Mouse (Mus musculus): ENCODE measurements at regions not wholly inside any gene's neighbourhood (a gene's known extent, or its start where the extent isn't known, plus 50 kb on each side); places are given as distances from the start of the nearest gene placed in this dataset.
"Not testable (repeated sequence)": the region's sequence is repeated elsewhere in the genome, so short reads cannot be mapped to it uniquely, and the experiment has no call there.

GRCm38 (mm10) chr17:29430401-29430800 is 60.2 kb upstream of the Pim1 start:
- no peak for DNase-seq (ENCODE audit: extremely low spot score in 1 of 2, low spot score in 1 of 2)

- DNase-seq (ENCODE audit: extremely low spot score in 1 of 2, low spot score in 1 of 2): no peak
Measured at GRCm38 (mm10) chr17:29430806-29431205, 59.7 kb upstream of the Pim1 start.

DNA sequence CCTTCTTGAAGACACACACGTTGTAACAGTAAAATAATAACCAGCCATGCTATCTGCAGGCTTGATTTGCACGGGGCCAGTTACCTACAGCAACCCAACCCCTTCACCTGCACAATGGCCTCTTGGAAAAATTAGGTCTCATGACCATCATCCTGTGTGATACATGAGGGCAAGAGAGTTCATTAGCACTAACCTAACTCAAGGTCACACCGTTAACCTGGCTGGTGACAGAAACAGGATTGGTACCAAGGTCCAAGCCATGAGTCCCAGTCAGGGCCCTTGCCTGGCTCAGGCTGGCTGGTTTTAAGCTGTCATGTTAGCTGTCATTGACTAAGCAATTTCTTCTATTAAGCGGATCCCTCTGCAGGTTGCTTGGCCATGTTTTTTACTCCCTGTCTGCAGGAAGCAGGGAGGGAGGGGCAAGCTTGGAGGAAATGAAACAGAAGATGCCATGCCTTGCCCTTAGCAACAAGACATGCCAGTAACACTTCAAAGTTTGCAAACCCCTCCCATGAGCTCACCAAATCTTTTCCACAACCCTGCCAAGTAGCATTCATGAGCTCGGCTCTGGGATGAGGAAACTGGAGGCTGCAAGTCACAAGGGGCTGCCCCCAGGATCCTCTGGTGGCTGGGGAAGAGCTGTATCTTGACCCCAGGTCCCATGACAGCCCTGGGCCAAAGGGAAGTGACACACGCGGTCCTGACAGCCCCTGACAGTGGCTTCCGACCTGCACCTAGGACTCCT is 58.8 kb upstream of the Pim1 start:
- no peak for DNase-seq (ENCODE audit: extremely low spot score in 1 of 2, low spot score in 1 of 2)

GRCm38 (mm10) chr17:29432666-29433065 is 57.9 kb upstream of the Pim1 start:
- no peak for DNase-seq (ENCODE audit: extremely low spot score in 1 of 2, low spot score in 1 of 2)

GRCm38 (mm10) chr17:29433370-29433769 is 57.2 kb upstream of the Pim1 start:
- DNase-seq (ENCODE audit: extremely low spot score in 1 of 2, low spot score in 1 of 2): no peak

GRCm38 (mm10) chr17:29434074-29434944 is 56.2 kb upstream of the Pim1 start:
- DNase-seq (ENCODE audit: extremely low spot score in 1 of 2, low spot score in 1 of 2): no peak

DNA sequence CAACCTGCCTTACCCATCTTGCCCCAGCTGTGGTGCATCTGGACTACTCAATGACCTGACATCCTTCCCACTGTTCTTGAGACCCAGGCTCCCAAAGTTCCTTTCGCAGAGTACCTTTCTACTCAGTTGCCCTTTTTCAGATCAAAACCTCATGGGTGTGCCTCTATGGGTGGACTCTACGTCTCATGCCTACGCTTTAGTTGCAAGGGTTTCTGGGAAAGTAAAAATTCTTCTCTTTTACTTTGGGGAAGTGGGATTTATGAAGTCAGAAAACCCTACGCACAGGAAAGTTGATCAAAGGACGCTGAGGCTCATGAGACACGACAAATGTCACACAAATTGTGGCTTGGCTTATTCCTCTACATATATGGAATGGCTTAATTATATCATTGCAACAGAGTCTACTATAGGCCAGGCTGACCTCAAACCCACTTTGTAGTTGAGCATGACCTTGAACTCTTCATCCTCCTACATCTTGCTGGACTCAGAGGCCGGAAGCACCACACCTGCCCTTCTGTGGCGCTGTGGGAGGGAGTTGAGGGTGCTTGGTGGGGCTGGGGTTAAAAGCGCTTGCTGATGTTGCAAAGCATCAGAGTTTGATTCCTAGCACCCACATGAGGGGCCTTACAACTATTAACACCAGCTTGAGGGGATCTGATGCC is 55.1 kb upstream of the Pim1 start:
- DNase-seq (ENCODE audit: extremely low spot score in 1 of 2, low spot score in 1 of 2): no peak

GRCm38 (mm10) chr17:29436484-29436870 is 54.1 kb upstream of the Pim1 start:
- DNase-seq (ENCODE audit: extremely low spot score in 1 of 2, low spot score in 1 of 2): not testable (repeated sequence)

GRCm38 (mm10) chr17:29436871-29437534 is 53.5 kb upstream of the Pim1 start:
- peak; percentile 55 to 74 for DNase-seq (ENCODE audit: extremely low spot score in 1 of 2, low spot score in 1 of 2)

DNA sequence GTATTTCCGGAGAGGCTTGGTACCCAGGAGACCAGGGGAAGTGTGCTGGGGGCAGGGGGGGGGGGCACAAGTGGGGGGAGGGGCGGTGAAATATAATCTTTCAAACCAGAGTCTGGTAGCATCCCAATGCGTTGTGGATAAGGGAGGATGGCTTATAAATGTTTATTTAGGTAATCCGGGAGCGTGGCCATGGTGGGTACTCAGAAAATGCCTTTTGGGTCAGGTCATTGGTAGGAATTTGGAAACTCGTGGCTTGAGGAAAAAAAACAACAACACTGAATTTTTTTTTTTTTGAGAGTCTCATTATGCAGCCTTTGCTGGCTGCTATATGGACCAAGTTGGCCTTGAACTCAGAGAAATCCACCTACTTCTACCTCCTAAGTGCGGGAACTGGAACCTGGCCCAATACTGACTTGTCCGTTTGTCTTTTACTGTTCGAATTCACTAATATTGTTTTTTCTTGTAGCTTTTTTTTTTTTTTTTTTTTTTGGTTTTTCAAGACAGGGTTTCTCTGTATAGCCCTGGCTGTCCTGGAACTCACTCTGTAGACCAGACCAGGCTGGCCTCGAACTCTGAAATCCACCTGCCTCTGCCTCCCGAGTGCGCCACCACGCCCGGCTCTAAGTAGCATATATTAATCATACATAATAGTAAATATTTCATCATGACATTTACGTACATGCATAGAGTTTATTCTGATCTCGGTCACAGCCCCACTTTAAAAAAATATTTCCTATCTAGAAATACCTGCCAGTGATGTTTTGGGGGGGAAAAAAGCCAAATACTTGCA is 52.8 kb upstream of the Pim1 start:
- peak in 1 of 2 experiments; percentile 8 for DNase-seq (ENCODE audit: extremely low spot score in 1 of 2, low spot score in 1 of 2)

DNA sequence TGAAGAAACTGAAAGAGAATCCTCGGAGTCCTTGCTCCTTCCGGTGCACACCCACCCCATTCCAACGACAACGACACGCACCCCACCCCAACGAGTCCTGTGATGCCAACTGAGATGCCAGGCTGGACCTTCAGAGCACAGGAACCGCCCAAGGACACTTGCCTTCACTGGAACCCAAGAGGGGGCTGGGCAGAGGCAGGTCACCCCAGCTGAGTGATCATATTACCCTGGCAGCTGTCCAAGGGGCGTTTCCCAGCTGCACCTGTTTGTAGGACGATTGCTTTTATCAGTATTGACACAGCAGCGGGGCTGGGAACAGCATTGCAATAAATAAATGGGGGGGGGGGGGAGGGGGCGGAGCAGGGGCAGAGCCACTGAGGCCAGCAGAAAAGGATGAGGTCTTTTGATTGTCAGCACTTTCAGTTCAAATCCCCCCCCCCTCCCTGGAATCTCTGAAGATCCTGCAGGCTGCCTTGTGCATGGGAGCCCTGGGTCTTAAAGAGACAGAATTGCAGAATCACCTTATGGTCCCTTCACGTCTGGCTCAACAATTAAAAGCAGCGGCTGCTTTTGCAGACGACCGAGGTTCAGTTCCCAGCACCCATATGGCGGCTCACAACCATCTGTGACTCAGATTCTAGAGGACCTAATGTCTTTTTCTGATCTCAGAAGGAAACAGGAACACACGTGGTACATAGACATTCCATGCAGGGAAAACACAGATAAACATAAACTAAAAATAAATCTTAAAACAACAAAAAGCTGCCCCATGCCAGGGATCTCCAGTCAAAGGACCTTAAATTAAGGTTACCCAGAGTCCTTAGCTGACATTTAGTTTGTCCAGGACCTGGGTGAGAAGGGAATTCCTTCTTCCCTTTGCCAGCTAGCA is 52.0 kb upstream of the Pim1 start:
- no peak for DNase-seq (ENCODE audit: extremely low spot score in 1 of 2, low spot score in 1 of 2)

DNA sequence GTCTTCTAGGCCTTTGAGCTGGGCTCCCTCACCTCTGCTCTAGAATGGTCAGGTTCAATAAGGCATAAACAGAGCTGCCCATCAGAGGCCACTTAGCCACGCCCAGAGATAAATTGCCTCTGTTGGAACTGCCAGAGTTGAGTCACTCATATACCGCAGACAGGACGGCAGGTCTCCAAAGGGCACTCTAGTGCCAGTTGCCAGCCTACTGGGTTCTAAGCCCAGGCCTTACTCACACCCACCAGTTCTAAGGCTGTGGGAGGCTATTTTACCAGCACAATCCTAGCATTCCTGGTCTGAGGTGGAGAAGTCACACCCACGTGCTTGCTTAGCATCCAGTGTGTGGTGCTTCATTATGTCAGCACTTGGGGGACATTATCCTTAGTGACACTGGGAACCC is 50.6 kb upstream of the Pim1 start:
- DNase-seq (ENCODE audit: extremely low spot score in 1 of 2, low spot score in 1 of 2): no peak

GRCm38 (mm10) chr17:29440490-29440889 is 50.1 kb upstream of the Pim1 start:
- DNase-seq (ENCODE audit: extremely low spot score in 1 of 2, low spot score in 1 of 2): no peak
